Mouse (Mus musculus) layer of hippocampus, postnatal 36 days (tissue): Measurements from ENCODE around the gene Cnr2. TPM values are rescaled to one million over a fixed set of nuclear protein-coding genes. Genes with fewer than 3 reads are reported as not detected.

Experiments used
- DNase-seq, 2 experiments: peaks; one replicate each; pipeline ENCODE4 v3.0.0; 2022
- total RNA-seq, 2 experiments: library from RNA; stranded (reverse); gene quantifications; 2 replicates each; pipeline ENCODE4 v1.2.3; 2021

Cnr2 gene
- total RNA-seq, 2 experiments from 2014 or later: 0.15 TPM; not detected in 1

- DNase-seq: peak; percentile 53 to 70
Observed at GRCm38 (mm10) chr4:135876583-135877020, 18.6 kb upstream of the Cnr2 start.

- no peak for DNase-seq
Observed at GRCm38 (mm10) chr4:135877742-135878141, 17.5 kb upstream of the Cnr2 start.

GRCm38 (mm10) chr4:135879021-135879420 lies 16.2 kb upstream of the Cnr2 start:
- DNase-seq: no peak

GRCm38 (mm10) chr4:135880018-135880417 lies 15.2 kb upstream of the Cnr2 start:
- no peak for DNase-seq

- no peak for DNase-seq
Observed at GRCm38 (mm10) chr4:135880576-135880975, 14.6 kb upstream of the Cnr2 start.

GRCm38 (mm10) chr4:135882023-135882422 lies 13.2 kb upstream of the Cnr2 start:
- no peak for DNase-seq

- no peak for DNase-seq
Observed at GRCm38 (mm10) chr4:135883401-135883851, 11.8 kb upstream of the Cnr2 start.

- DNase-seq: no peak
Observed at GRCm38 (mm10) chr4:135883881-135884516, 11.2 kb upstream of the Cnr2 start.

GRCm38 (mm10) chr4:135884531-135884930 lies 10.7 kb upstream of the Cnr2 start:
- no peak for DNase-seq

GRCm38 (mm10) chr4:135885676-135886075 lies 9.5 kb upstream of the Cnr2 start:
- no peak for DNase-seq

- DNase-seq: no peak
Observed at GRCm38 (mm10) chr4:135886184-135886583, 9.0 kb upstream of the Cnr2 start.

GRCm38 (mm10) chr4:135888448-135889057 lies 6.6 kb upstream of the Cnr2 start:
- DNase-seq: no peak

GRCm38 (mm10) chr4:135889146-135889883 lies 5.9 kb upstream of the Cnr2 start:
- no peak for DNase-seq

GRCm38 (mm10) chr4:135889884-135890283 lies 5.3 kb upstream of the Cnr2 start:
- peak; percentile 56 to 60 for DNase-seq

GRCm38 (mm10) chr4:135891539-135891938 lies 3.7 kb upstream of the Cnr2 start:
- no peak for DNase-seq

GRCm38 (mm10) chr4:135892884-135893283 lies 2.3 kb upstream of the Cnr2 start:
- DNase-seq: no peak

GRCm38 (mm10) chr4:135896157-135896556 lies 963 bp downstream of the Cnr2 start:
- DNase-seq: no peak

GRCm38 (mm10) chr4:135898380-135899049 lies 3.3 kb downstream of the Cnr2 start:
- DNase-seq: no peak

- no peak for DNase-seq
Observed at GRCm38 (mm10) chr4:135899050-135899448, 3.9 kb downstream of the Cnr2 start.

- DNase-seq: no peak
Observed at GRCm38 (mm10) chr4:135900008-135900407, 4.8 kb downstream of the Cnr2 start.

GRCm38 (mm10) chr4:135902606-135903242 lies 7.5 kb downstream of the Cnr2 start:
- no peak for DNase-seq

- no peak for DNase-seq
Observed at GRCm38 (mm10) chr4:135904810-135905209, 9.6 kb downstream of the Cnr2 start.
